Mouse (Mus musculus): ENCODE data around the gene Myo18b. TPM values are rescaled to one million over a fixed set of nuclear protein-coding genes. Genes with fewer than 3 reads are reported as not detected.

Myo18b gene
- polyA plus RNA-seq, 1 experiment from 2014 or later, result 0.36 TPM

DNA sequence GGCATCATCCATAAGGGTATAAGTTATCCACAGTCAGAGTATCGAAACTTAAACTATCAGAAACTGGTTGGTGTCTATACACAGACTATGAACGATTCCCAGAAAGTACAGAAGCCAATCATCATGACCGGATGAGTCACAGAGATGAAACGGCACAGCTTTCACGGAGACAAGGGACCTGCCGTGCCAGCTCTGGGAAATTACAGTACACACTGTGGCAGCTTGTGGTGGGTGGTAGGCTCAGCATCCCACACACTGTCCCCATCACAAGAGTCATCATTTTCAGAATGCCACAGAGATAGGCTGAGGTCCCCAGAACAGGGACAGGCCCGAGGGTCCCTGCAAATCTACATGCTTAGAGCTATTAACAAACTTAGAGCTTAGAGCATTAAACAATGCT lies 114.4 kb downstream of the Myo18b start:
- no peak overlapping the region for H3K4me3 ChIP-seq (ENCODE audit: low read depth, low read length)
- ATAC-seq (replicated peaks; ENCODE audit: low FRiP score) (no peak), DNase-seq (ENCODE audit: low spot score) (no peak)
- no peak overlapping the region for H3K27ac ChIP-seq (ENCODE audit: low read depth, low read length)
- WGBS, result 86% methylated on average over 7 of the region's 7 CpGs
- H3K36me3 ChIP-seq (ENCODE audit: control insufficient read depth, insufficient read depth, low read length), result no peaks in the 10 kb centered on the region
- no peaks in the 10 kb centered on the region for H3K4me1 ChIP-seq (replicated peaks; ENCODE audit: control insufficient read depth, insufficient read depth, low read length)
- H3K4me2 ChIP-seq (ENCODE audit: low read depth, low read length, severe bottlenecking), result no peak overlapping the region
- H3K27me3 ChIP-seq (ENCODE audit: control insufficient read depth, insufficient read depth, low read length), result no peaks in the 10 kb centered on the region
- H3K9me3 ChIP-seq (ENCODE audit: control insufficient read depth, low read length), result no peaks in the 10 kb centered on the region
- no peak overlapping the region for H3K9ac ChIP-seq (ENCODE audit: low read length)

DNA sequence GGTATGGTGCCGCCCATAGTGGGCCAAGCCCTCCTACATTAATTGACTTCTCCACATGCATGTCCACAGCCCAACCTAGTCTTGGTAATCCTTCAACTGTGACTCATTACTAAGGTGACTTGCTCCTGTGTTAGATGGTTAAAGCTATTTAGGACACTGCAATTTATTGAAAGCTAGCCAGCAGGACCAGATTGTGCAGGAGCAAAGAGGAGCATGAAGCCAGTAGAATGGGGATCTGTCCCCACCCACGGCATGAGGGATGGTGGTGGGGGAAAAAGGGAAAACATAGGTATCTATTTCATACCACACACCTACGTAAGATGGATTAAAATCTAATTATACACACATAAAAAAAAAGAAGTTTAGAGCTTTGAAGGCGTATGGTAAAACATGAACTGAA lies 114.9 kb downstream of the Myo18b start:
- no peaks in the 10 kb centered on the region for H3K27me3 ChIP-seq (ENCODE audit: control insufficient read depth, insufficient read depth, low read length)
- no peak overlapping the region for H3K4me2 ChIP-seq (ENCODE audit: low read depth, low read length, severe bottlenecking)
- no peaks in the 10 kb centered on the region for H3K9me3 ChIP-seq (ENCODE audit: control insufficient read depth, low read length)
- no peaks in the 10 kb centered on the region for H3K36me3 ChIP-seq (ENCODE audit: control insufficient read depth, insufficient read depth, low read length)
- no peaks in the 10 kb centered on the region for H3K4me1 ChIP-seq (replicated peaks; ENCODE audit: control insufficient read depth, insufficient read depth, low read length)
- H3K9ac ChIP-seq (ENCODE audit: low read length), result no peak overlapping the region
- ATAC-seq (replicated peaks; ENCODE audit: low FRiP score), result no peak
- no peak for DNase-seq (ENCODE audit: low spot score)
- 91% methylated on average over 4 of the region's 4 CpGs for WGBS
- no peak overlapping the region for H3K27ac ChIP-seq (ENCODE audit: low read depth, low read length)
- no peak overlapping the region for H3K4me3 ChIP-seq (ENCODE audit: low read depth, low read length)

DNA sequence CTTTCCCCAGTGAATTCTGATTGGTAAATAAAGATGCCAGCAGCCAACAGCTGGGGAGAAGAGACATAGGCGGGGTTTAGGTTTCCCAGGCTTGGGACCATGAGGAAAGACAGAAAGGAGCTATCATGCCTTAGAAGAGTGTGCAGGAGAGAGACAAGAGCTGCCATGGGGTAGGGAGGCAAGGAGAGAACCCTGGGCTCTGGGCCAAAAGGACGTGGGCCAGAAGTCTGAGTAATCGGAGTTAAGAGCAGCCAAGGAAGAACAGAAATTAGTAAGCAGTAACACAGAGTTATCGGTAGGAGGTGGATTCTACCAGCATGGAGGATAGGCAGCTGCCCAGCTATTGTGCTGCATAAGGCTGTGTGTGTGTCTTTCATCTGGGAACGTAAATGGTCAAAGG lies 115.8 kb downstream of the Myo18b start:
- no peaks in the 10 kb centered on the region for H3K9me3 ChIP-seq (ENCODE audit: control insufficient read depth, low read length)
- no peak overlapping the region for H3K4me2 ChIP-seq (ENCODE audit: low read depth, low read length, severe bottlenecking)
- no peaks in the 10 kb centered on the region for H3K36me3 ChIP-seq (ENCODE audit: control insufficient read depth, insufficient read depth, low read length)
- DNase-seq (ENCODE audit: low spot score) (no peak), ATAC-seq (replicated peaks; ENCODE audit: low FRiP score) (no peak)
- no peak overlapping the region for H3K9ac ChIP-seq (ENCODE audit: low read length)
- H3K4me1 ChIP-seq (replicated peaks; ENCODE audit: control insufficient read depth, insufficient read depth, low read length), result no peaks in the 10 kb centered on the region
- WGBS, result 87% methylated on average over 5 of the region's 5 CpGs
- no peaks in the 10 kb centered on the region for H3K27me3 ChIP-seq (ENCODE audit: control insufficient read depth, insufficient read depth, low read length)
- no peak overlapping the region for H3K4me3 ChIP-seq (ENCODE audit: low read depth, low read length)
- H3K27ac ChIP-seq (ENCODE audit: low read depth, low read length), result no peak overlapping the region

DNA sequence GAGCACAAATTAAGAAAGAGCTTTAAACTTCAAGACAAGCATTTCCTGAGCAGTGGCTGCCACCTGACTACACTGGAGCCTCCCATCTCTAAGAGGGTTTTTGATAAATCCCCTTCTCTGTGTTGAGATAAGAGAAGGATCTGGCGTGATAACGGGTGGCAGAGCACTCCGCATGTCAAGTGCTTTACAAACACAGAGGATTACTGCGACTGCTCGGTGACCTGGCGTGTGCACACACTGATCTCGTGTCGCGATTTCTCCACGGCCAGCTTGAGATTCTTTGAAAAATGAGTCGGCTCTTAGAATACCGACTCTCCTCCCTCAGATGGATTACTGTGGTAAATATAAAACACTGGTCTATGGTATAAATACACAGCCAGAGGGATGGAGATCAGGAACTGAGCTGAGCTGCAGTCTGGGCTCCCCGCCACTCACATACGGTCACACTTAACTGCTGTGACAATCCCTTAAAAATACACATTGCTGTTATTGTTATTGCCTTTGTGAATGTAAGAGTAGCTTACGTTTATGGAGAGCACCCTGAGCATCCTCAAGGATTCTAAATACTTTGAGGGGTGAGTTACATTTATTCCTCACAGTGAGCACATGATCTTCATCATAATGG lies 119.3 kb downstream of the Myo18b start:
- H3K27me3 ChIP-seq (ENCODE audit: control insufficient read depth, insufficient read depth, low read length), result no peaks in the 10 kb centered on the region
- H3K36me3 ChIP-seq (ENCODE audit: control insufficient read depth, insufficient read depth, low read length), result no peaks in the 10 kb centered on the region
- H3K27ac ChIP-seq (ENCODE audit: low read depth, low read length), result no peak overlapping the region
- WGBS, result 76% methylated on average over 15 of the region's 15 CpGs
- H3K4me3 ChIP-seq (ENCODE audit: low read depth, low read length), result no peak overlapping the region
- no peak overlapping the region for H3K9ac ChIP-seq (ENCODE audit: low read length)
- H3K4me2 ChIP-seq (ENCODE audit: low read depth, low read length, severe bottlenecking), result no peak overlapping the region
- H3K9me3 ChIP-seq (ENCODE audit: control insufficient read depth, low read length), result no peaks in the 10 kb centered on the region
- no peak for ATAC-seq (replicated peaks; ENCODE audit: low FRiP score)
- no peak for DNase-seq (ENCODE audit: low spot score)
- H3K4me1 ChIP-seq (replicated peaks; ENCODE audit: control insufficient read depth, insufficient read depth, low read length), result no peaks in the 10 kb centered on the region

DNA sequence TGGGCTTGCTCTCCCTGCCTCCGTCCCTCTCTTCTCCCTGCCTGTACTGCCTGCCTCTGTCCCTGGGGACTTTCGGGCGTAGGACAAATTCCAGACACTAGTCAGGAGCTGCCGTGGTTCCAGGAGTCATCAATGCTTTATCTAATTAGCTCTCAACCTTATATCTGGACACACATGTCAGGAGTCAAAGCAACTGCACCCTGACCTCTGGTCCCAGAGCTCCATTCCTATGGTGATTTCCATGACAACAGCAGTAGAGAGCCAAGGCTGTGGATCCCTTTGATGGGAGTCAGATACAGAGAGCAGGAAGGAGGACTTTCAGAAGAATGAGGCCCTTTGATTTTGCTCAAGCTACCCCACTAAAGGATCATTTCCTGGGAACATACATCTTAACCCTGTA lies 122.7 kb downstream of the Myo18b start:
- H3K4me1 ChIP-seq (replicated peaks; ENCODE audit: control insufficient read depth, insufficient read depth, low read length), result no peaks in the 10 kb centered on the region
- no peak for ATAC-seq (replicated peaks; ENCODE audit: low FRiP score)
- 41% methylated on average over 4 of the region's 4 CpGs for WGBS

DNA sequence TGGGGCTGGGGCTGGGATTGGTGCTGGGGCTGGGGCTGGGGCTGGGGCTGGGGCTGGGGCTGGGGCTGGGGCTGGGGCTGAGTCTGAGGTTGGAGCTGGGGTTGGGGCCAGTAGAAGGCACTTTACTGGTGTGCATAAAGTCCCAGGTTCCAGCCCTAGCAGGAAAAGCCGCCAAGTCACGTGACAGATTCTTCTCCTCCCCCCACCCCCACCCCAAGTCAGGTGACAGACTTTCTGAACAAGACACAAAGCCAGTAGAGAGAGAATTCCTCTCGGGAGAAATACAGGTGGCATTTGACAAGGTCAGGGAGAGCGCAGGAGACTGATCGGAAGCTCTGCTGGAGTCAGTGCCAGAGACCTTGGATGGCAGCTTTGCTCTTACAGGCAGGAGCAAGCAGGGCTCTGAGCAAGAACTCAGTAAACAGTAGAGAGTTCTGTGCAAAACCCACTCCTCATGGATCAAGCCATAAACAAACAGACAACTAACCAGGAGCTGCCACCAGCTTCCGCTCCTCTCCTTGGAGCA lies 124.7 kb downstream of the Myo18b start:
- H3K9me3 ChIP-seq (ENCODE audit: control insufficient read depth, low read length), result no peaks in the 10 kb centered on the region
- H3K4me2 ChIP-seq (ENCODE audit: low read depth, low read length, severe bottlenecking), result no peak overlapping the region
- 74% methylated on average over 6 of the region's 6 CpGs for WGBS
- H3K27me3 ChIP-seq (ENCODE audit: control insufficient read depth, insufficient read depth, low read length), result no peaks in the 10 kb centered on the region
- H3K9ac ChIP-seq (ENCODE audit: low read length), result no peak overlapping the region
- H3K4me3 ChIP-seq (ENCODE audit: low read depth, low read length), result no peak overlapping the region
- no peaks in the 10 kb centered on the region for H3K36me3 ChIP-seq (ENCODE audit: control insufficient read depth, insufficient read depth, low read length)
- H3K4me1 ChIP-seq (replicated peaks; ENCODE audit: control insufficient read depth, insufficient read depth, low read length), result no peaks in the 10 kb centered on the region
- H3K27ac ChIP-seq (ENCODE audit: low read depth, low read length), result no peak overlapping the region
- DNase-seq (ENCODE audit: low spot score) (no peak), ATAC-seq (replicated peaks; ENCODE audit: low FRiP score) (no peak)

More for the DNA sequence above, 122.7 kb downstream of the Myo18b start:
- Histone ChIP-seq H3K27ac (ENCODE audit: low read depth, low read length) (no peak overlapping the region), H3K36me3 (ENCODE audit: control insufficient read depth, insufficient read depth, low read length) (no peaks in the 10 kb centered on the region), H3K27me3 (ENCODE audit: control insufficient read depth, insufficient read depth, low read length) (no peaks in the 10 kb centered on the region), H3K9me3 (ENCODE audit: control insufficient read depth, low read length) (no peaks in the 10 kb centered on the region), H3K4me3 (ENCODE audit: low read depth, low read length) (no peak overlapping the region), H3K4me2 (ENCODE audit: low read depth, low read length, severe bottlenecking) (no peak overlapping the region), H3K9ac (ENCODE audit: low read length) (no peak overlapping the region)
- no peak for DNase-seq (ENCODE audit: low spot score)

DNA sequence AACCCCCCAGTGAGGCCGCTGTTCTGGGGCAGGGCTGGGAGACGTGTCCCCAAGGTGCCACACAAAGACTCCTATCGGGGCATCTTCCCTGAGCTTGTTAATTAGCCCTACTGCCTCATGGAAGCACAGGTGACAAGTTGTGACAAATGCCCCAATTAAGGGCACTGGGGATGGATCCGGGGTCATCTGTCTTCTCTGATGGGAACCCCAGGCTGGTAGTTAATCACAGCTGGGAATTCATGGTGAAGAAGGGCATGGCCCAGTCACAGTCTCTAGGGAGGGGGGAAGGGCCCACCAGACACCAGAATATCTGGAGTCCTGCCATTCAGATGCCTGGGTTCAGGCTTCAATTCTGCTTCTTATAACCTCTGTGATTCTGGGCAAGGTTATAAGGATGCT lies 126.4 kb downstream of the Myo18b start:
- Histone ChIP-seq H3K9me3 (ENCODE audit: control insufficient read depth, low read length) (no peaks in the 10 kb centered on the region), H3K27me3 (ENCODE audit: control insufficient read depth, insufficient read depth, low read length) (no peaks in the 10 kb centered on the region), H3K36me3 (ENCODE audit: control insufficient read depth, insufficient read depth, low read length) (no peaks in the 10 kb centered on the region), H3K4me1 (replicated peaks; ENCODE audit: control insufficient read depth, insufficient read depth, low read length) (no peaks in the 10 kb centered on the region), H3K27ac (ENCODE audit: low read depth, low read length) (no peak overlapping the region), H3K4me3 (ENCODE audit: low read depth, low read length) (no peak overlapping the region), H3K4me2 (ENCODE audit: low read depth, low read length, severe bottlenecking) (no peak overlapping the region), H3K9ac (ENCODE audit: low read length) (no peak overlapping the region)
- no peak for ATAC-seq (replicated peaks; ENCODE audit: low FRiP score)
- no peak for DNase-seq (ENCODE audit: low spot score)
- 41% methylated on average over 4 of the region's 4 CpGs for WGBS

DNA sequence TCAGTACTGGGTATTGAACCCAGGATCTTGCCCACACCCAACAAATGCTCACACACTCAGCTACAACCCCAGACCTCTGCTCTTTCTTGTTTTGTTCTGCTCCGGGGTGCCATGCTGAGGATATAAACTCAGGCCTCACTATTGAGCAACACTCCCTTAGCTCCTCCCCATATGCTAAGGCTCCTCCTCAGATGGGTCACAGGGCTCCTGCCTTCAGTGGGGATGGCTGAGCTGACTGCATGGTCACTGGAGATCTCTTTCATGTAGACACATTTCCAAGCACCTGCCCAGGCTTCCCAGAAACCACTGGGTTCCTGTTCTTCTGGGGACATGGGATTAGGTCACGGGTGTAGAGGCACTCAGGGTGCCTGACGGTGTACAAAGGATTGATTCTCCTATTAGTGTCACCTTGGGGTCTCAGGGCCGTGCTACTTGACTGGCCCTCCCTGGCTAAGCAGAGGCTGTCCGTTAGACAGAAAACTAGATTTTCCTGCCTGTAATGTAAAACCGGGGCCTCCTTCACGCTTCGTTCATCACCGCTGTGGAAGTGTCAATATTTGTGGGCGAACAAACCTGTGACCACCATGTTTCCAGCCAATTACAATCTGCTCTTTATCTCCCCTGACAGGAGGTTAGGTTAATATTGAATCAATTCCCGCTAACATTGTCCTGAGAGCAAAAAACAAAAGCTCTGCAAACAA lies 127.0 kb downstream of the Myo18b start:
- Histone ChIP-seq H3K4me2 (ENCODE audit: low read depth, low read length, severe bottlenecking) (no peak overlapping the region), H3K27me3 (ENCODE audit: control insufficient read depth, insufficient read depth, low read length) (no peaks in the 10 kb centered on the region), H3K9ac (ENCODE audit: low read length) (no peak overlapping the region), H3K9me3 (ENCODE audit: control insufficient read depth, low read length) (no peaks in the 10 kb centered on the region), H3K4me1 (replicated peaks; ENCODE audit: control insufficient read depth, insufficient read depth, low read length) (no peaks in the 10 kb centered on the region), H3K4me3 (ENCODE audit: low read depth, low read length) (no peak overlapping the region), H3K27ac (ENCODE audit: low read depth, low read length) (no peak overlapping the region), H3K36me3 (ENCODE audit: control insufficient read depth, insufficient read depth, low read length) (no peaks in the 10 kb centered on the region)
- DNase-seq (ENCODE audit: low spot score), result no peak
- no peak for ATAC-seq (replicated peaks; ENCODE audit: low FRiP score)
- WGBS, result 66% methylated on average over 11 of the region's 11 CpGs

DNA sequence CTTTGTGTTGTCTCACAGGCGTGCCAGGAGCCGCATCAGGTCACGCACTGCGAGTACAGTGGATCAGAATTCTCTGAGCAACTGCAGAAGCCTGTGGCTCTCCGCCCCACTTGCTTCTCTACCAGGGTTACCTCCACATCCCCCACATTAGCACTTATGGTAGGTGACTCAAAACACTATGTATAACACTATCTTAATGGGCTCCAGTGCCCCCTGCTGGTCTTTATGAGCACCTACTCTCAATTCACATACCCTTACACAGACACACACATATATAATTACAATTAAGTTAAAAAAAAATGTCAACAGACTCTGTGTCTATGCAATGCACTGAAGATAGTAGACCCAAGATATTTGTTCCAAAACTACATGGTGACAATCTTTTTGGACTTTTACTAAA lies 127.6 kb downstream of the Myo18b start:
- Histone ChIP-seq H3K27ac (ENCODE audit: low read depth, low read length) (no peak overlapping the region), H3K4me1 (replicated peaks; ENCODE audit: control insufficient read depth, insufficient read depth, low read length) (no peaks in the 10 kb centered on the region), H3K36me3 (ENCODE audit: control insufficient read depth, insufficient read depth, low read length) (no peaks in the 10 kb centered on the region), H3K9ac (ENCODE audit: low read length) (no peak overlapping the region), H3K27me3 (ENCODE audit: control insufficient read depth, insufficient read depth, low read length) (no peaks in the 10 kb centered on the region), H3K4me2 (ENCODE audit: low read depth, low read length, severe bottlenecking) (no peak overlapping the region), H3K4me3 (ENCODE audit: low read depth, low read length) (no peak overlapping the region), H3K9me3 (ENCODE audit: control insufficient read depth, low read length) (no peaks in the 10 kb centered on the region)
- WGBS, result 98% methylated on average over 5 of the region's 5 CpGs
- DNase-seq (ENCODE audit: low spot score) (no peak), ATAC-seq (replicated peaks; ENCODE audit: low FRiP score) (no peak)

All from forebrain, embryonic 11.5 days (tissue).